Mouse (Mus musculus): ENCODE measurements around the gene Rfxap.

Gene Rfxap

GRCm38 (mm10) chr3:54807666-54808217 is at the start of gene Rfxap:
Gene Rfxap (minus strand): TSS chr3:54807791.
- DNase-seq: peak; percentile 98

- no peak for DNase-seq
These were observed 27.8 kb upstream of the Rfxap start for GRCm38 (mm10) chr3:54835421-54835820.

- no peak for DNase-seq
These were observed 24.9 kb upstream of the Rfxap start for GRCm38 (mm10) chr3:54832491-54832890.

- no peak for DNase-seq
These were observed 14.9 kb upstream of the Rfxap start for GRCm38 (mm10) chr3:54822526-54822925.

GRCm38 (mm10) chr3:54815292-54815691 is 7.7 kb upstream of the Rfxap start:
- peak; percentile 72 for DNase-seq

- DNase-seq: peak; percentile 15
These were observed 7.0 kb upstream of the Rfxap start for GRCm38 (mm10) chr3:54814622-54815021.

GRCm38 (mm10) chr3:54813418-54813988 is 5.9 kb upstream of the Rfxap start:
- DNase-seq: no peak

- no peak for DNase-seq
These were observed 4.0 kb upstream of the Rfxap start for GRCm38 (mm10) chr3:54811616-54812015.

GRCm38 (mm10) chr3:54809111-54809510 is 1.5 kb upstream of the Rfxap start:
- DNase-seq: no peak

GRCm38 (mm10) chr3:54807061-54807661 is 430 bp downstream of the Rfxap start:
- no peak for DNase-seq

- DNase-seq: no peak
These were observed 3.9 kb downstream of the Rfxap start for GRCm38 (mm10) chr3:54803713-54804112.

GRCm38 (mm10) chr3:54797211-54797610 is 10.4 kb downstream of the Rfxap start:
- DNase-seq: peak; percentile 75

- no peak for DNase-seq
These were observed 11.8 kb downstream of the Rfxap start for GRCm38 (mm10) chr3:54795806-54796205.

- no peak for DNase-seq
These were observed 12.2 kb downstream of the Rfxap start for GRCm38 (mm10) chr3:54795379-54795778.

- no peak for DNase-seq
These were observed 13.8 kb downstream of the Rfxap start for GRCm38 (mm10) chr3:54793762-54794161.

- no peak for DNase-seq
These were observed 15.5 kb downstream of the Rfxap start for GRCm38 (mm10) chr3:54791822-54792677.

- DNase-seq: no peak
These were observed 17.0 kb downstream of the Rfxap start for GRCm38 (mm10) chr3:54790601-54791000.

GRCm38 (mm10) chr3:54775989-54776631 is 31.5 kb downstream of the Rfxap start:
- no peak for DNase-seq

- no peak for DNase-seq
These were observed 34.0 kb downstream of the Rfxap start for GRCm38 (mm10) chr3:54773613-54774012.

GRCm38 (mm10) chr3:54769349-54770275 is 38.0 kb downstream of the Rfxap start:
- no peak for DNase-seq

- no peak for DNase-seq
These were observed 39.0 kb downstream of the Rfxap start for GRCm38 (mm10) chr3:54768592-54768991.

GRCm38 (mm10) chr3:54766811-54767210 is 40.8 kb downstream of the Rfxap start:
- DNase-seq: no peak
